Mouse (Mus musculus) embryo, embryonic 11 days (tissue): ENCODE measurements around the gene Gm28553.
"Not testable (repeated sequence)": the region's sequence is repeated elsewhere in the genome, so short reads cannot be mapped to it uniquely, and the experiment has no call there.

ENCODE experiments used
- DNase-seq: peaks from one replicate; pipeline ENCODE4 v3.0.0-alpha.2; 2015

Gene Gm28553

GRCm38 (mm10) chrY:48856197-48856596 lies at the start of gene Gm28553:
Gene Gm28553, plus strand, starts transcription at chrY:48856497.
- DNase-seq = not testable (repeated sequence)
